Mouse (Mus musculus) heart, postnatal 0 days (tissue): ENCODE data around the gene Slc24a4.

Experiments used
- CTCF ChIP-seq: IDR thresholded peaks from 2 replicates; pipeline ENCODE4 v1.5.1; 2016; ENCODE audit warnings: antibody characterized with exemption, control low read depth, low read depth
- EP300 ChIP-seq: IDR thresholded peaks from 2 replicates; pipeline ENCODE4 v1.6.1; 2016; ENCODE audit warnings: antibody characterized with exemption, low read depth

DNA sequence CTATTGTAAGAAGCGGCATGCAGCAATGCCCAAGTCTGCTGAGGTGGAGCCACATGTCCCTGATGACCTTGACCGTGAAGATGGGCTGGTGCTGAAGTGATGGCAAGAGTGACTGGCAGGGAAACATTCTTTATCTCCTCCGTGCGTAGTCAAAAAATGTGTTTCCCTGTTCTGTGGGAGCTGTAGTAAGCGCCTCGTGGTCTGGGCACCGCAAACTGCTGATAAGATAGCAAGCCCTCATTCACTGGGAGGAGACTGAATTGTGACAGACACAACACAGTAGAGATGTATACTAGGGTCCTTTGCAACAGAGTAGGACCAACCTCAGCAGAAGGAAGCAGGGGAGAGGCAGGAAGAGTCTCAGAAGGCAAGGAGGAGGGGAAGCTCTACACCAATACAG lies 10.5 kb upstream of the Slc24a4 start:
- TF ChIP-seq EP300, result peak; percentile 51; the same call in 1 of the 2 replicates
- TF ChIP-seq CTCF, result no peak
